Mouse (Mus musculus): ENCODE data around the gene Jph3. TPM values are rescaled to one million over a fixed set of nuclear protein-coding genes. Genes with fewer than 3 reads are reported as not detected.

Gene Jph3
- polyA plus RNA-seq, 1 experiment from 2014 or later = 0.81 TPM

GRCm38 (mm10) chr8:121731060-121731459 is 1.6 kb downstream of the Jph3 start:
- Histone ChIP-seq H3K4me2 (replicated peaks) (peak overlapping the region; percentile 87), H3K9ac (no peak overlapping the region), H3K4me3 (peak overlapping the region; percentile 53), H3K36me3 (no peaks in the 10 kb centered on the region), H3K27me3 (peaks cover 86% of the 10 kb centered on the region), H3K9me3 (peaks cover 7% of the 10 kb centered on the region), H3K4me1 (peaks cover 19% of the 10 kb centered on the region), H3K27ac (no peak overlapping the region)
- ATAC-seq (ENCODE audit: low FRiP score, low read depth) = no peak
- WGBS = 2% methylated on average over 11 of the region's 11 CpGs

DNA sequence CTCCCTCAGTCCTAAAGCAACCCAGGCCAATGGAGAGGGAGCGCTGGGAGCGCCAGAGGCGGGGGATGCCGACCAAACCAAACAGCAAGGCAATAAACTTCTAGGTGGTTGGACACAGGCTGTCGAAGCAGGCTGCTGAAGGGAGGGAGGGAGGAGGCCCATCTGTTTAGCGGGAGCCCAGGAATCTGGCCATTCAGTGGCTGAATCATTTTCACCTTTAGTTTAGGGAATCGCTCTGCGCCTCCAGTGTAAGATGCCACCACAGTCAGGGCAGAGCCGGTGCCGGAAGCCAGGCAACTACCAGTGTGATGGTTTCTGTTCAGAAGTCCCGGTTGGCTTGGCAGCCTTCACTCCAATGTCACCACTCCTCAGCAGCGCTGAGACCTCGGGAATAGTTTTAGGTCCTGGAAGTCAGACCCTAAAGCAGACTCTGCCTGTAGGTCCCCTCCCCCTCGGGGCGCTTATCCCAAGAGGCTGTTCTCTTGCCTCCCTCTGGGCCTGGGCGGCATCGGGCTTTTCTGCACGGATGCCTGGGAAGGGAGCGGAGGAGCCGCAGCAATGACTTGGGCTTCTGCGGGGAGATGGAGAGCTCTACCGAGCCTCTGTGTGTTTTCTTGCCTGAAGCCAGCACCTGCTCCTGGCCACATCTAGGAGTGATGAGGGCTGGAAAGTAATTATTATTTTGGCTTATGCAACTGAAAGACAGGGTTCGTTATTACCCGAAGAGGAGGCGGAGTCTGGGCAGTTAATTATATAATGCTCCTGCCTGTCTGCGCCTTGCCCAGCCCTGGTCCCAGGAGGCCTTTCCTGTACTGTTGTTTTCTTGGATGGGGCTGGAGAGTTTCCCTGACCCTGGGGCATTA is 2.3 kb downstream of the Jph3 start:
- Histone ChIP-seq H3K9me3 (peaks cover 7% of the 10 kb centered on the region), H3K27me3 (peaks cover 82% of the 10 kb centered on the region), H3K36me3 (no peaks in the 10 kb centered on the region), H3K27ac (no peak overlapping the region), H3K4me2 (replicated peaks) (peak overlapping the region; percentile 87; the same call in 1 of the 2 replicates), H3K9ac (no peak overlapping the region), H3K4me1 (peaks cover 19% of the 10 kb centered on the region), H3K4me3 (peak overlapping the region; percentile 3; the same call in 1 of the 2 replicates)
- ATAC-seq (ENCODE audit: low FRiP score, low read depth) = no peak
- 5% methylated on average over 26 of the region's 26 CpGs for WGBS

DNA sequence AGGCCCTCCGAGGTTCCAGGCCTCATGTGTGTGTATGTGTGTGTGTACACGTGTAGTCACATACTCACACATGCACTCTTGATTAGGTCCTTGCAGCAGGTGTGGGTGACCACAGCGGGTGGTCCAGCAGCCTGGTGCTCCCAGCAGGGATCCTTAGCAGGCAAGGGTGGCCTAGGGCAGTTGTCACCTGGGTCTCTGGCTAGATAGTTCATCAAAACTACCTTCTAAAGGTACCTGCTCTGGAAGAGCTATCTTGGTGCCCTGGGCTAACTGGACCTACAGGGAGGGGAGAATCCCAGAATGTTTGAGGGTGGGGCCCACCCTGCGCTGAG is 2.9 kb downstream of the Jph3 start:
- no peaks in the 10 kb centered on the region for H3K36me3 ChIP-seq
- WGBS = 52% methylated on average over 4 of the region's 4 CpGs
- no peak overlapping the region for H3K4me2 ChIP-seq (replicated peaks)

GRCm38 (mm10) chr8:121734262-121734661 is 4.8 kb downstream of the Jph3 start:
- Histone ChIP-seq H3K27ac (no peak overlapping the region), H3K4me2 (replicated peaks) (no peak overlapping the region), H3K36me3 (no peaks in the 10 kb centered on the region), H3K4me3 (no peak overlapping the region), H3K9ac (no peak overlapping the region), H3K4me1 (peaks cover 19% of the 10 kb centered on the region), H3K9me3 (no peaks in the 10 kb centered on the region), H3K27me3 (peaks cover 58% of the 10 kb centered on the region)
- ATAC-seq (ENCODE audit: low FRiP score, low read depth) = no peak
- WGBS = 92% methylated on average over 16 of the region's 16 CpGs

More for the DNA sequence above, 2.9 kb downstream of the Jph3 start:
- Histone ChIP-seq H3K27ac (no peak overlapping the region), H3K9me3 (peaks cover 3% of the 10 kb centered on the region), H3K4me1 (peaks cover 19% of the 10 kb centered on the region), H3K9ac (no peak overlapping the region), H3K4me3 (no peak overlapping the region), H3K27me3 (peaks cover 77% of the 10 kb centered on the region)
- no peak for ATAC-seq (ENCODE audit: low FRiP score, low read depth)

- Histone ChIP-seq H3K36me3 (no peaks in the 10 kb centered on the region), H3K4me1 (peaks cover 5% of the 10 kb centered on the region), H3K4me3 (no peak overlapping the region), H3K9ac (no peak overlapping the region), H3K4me2 (replicated peaks) (no peak overlapping the region), H3K27ac (no peak overlapping the region), H3K9me3 (no peaks in the 10 kb centered on the region), H3K27me3 (peaks cover 38% of the 10 kb centered on the region)
- 13% methylated on average over 7 of the region's 7 CpGs for WGBS
- ATAC-seq (ENCODE audit: low FRiP score, low read depth) = no peak; the same call in 1 of the 2 replicates
Observed at GRCm38 (mm10) chr8:121736236-121736635, 6.8 kb downstream of the Jph3 start.

GRCm38 (mm10) chr8:121740721-121741120 is 11.3 kb downstream of the Jph3 start:
- Histone ChIP-seq H3K27ac (no peak overlapping the region), H3K4me2 (replicated peaks) (no peak overlapping the region), H3K27me3 (peaks cover 2% of the 10 kb centered on the region; the same call in 1 of the 2 replicates), H3K9ac (no peak overlapping the region), H3K36me3 (no peaks in the 10 kb centered on the region), H3K4me1 (no peaks in the 10 kb centered on the region), H3K9me3 (no peaks in the 10 kb centered on the region), H3K4me3 (no peak overlapping the region)
- 83% methylated on average over 10 of the region's 10 CpGs for WGBS
- ATAC-seq (ENCODE audit: low FRiP score, low read depth) = no peak

DNA sequence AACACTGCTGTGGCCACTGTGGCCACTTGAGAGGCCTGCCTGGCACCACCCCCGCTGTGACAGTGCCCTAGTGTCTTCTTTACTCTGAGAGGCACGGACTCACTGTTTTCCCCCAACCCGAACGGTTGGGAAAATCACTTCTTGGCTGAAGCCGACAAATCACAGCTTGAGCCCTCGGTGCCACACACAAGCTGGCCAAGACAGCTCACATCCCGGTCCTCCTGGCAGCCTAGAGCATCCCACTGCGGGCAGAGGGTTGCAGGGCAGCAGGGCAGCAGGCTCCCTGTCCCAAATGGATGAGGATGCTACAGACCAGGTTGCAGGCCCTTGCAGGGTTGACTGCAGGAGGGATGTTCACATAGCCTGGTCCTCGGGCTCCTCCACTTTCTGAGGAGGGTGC is 20.1 kb downstream of the Jph3 start:
- peaks cover 9% of the 10 kb centered on the region for H3K9me3 ChIP-seq
- no peaks in the 10 kb centered on the region for H3K4me1 ChIP-seq
- no peak overlapping the region for H3K9ac ChIP-seq
- H3K4me2 ChIP-seq (replicated peaks) = no peak overlapping the region
- H3K4me3 ChIP-seq = no peak overlapping the region
- H3K27me3 ChIP-seq = peaks cover 42% of the 10 kb centered on the region
- H3K36me3 ChIP-seq = no peaks in the 10 kb centered on the region
- ATAC-seq (ENCODE audit: low FRiP score, low read depth) = no peak
- WGBS = 79% methylated on average over 9 of the region's 9 CpGs
- no peak overlapping the region for H3K27ac ChIP-seq

DNA sequence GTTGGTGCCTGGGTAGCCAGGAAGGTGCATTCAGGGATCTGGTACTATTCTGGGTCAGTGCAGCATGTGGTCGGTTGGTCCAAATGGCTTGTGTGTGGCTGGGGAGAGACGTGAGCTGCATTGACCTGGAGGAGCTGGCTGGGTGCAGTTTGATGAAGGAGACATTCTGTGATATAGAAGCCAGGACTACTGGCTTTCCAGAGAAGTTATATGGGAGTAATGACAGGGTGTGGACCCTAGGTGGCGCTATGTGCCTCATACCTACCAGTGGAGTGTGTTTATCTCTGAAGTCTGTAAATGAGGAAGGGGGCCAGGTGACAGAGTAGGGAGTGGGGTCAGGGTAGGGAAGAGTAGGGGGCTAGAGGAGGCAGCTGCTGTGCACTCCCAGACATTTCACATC is 21.1 kb downstream of the Jph3 start:
- Histone ChIP-seq H3K4me1 (no peaks in the 10 kb centered on the region), H3K27me3 (peaks cover 50% of the 10 kb centered on the region), H3K36me3 (no peaks in the 10 kb centered on the region), H3K27ac (no peak overlapping the region), H3K9ac (no peak overlapping the region), H3K4me3 (no peak overlapping the region), H3K9me3 (peaks cover 9% of the 10 kb centered on the region), H3K4me2 (replicated peaks) (no peak overlapping the region)
- ATAC-seq (ENCODE audit: low FRiP score, low read depth) = no peak
- 35% methylated on average over 3 of the region's 3 CpGs for WGBS

DNA sequence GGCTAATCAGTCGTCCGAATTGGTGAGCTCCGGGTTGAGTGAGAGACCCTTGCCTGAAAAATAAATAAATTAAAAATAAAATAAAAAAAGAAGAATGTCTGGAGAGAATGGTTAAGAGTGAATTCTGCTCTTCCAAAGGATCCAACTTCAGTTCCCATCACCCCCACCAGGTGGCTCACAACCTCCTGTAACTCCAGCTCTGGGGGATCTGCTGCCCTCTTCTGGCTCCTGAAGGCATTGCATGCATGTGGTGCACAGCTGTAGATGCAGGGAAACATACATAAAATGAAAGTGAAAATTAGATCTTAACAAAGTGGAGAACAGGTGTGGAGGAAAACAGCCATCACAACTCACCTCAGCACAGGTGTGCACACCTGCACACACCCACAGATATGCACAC is 22.0 kb downstream of the Jph3 start:
- H3K27me3 ChIP-seq = peaks cover 50% of the 10 kb centered on the region
- no peak for ATAC-seq (ENCODE audit: low FRiP score, low read depth)

GRCm38 (mm10) chr8:121758470-121758869 is 29.0 kb downstream of the Jph3 start:
- Histone ChIP-seq H3K4me2 (replicated peaks) (no peak overlapping the region), H3K27ac (no peak overlapping the region), H3K27me3 (peaks cover 18% of the 10 kb centered on the region), H3K36me3 (no peaks in the 10 kb centered on the region), H3K9me3 (no peaks in the 10 kb centered on the region), H3K4me1 (peaks cover 5% of the 10 kb centered on the region; the same call in 1 of the 2 replicates), H3K4me3 (no peak overlapping the region), H3K9ac (no peak overlapping the region)
- no peak for ATAC-seq (ENCODE audit: low FRiP score, low read depth)
- 77% methylated on average over 12 of the region's 12 CpGs for WGBS

More for the DNA sequence above, 22.0 kb downstream of the Jph3 start:
- Histone ChIP-seq H3K9ac (no peak overlapping the region), H3K4me2 (replicated peaks) (no peak overlapping the region), H3K4me3 (no peak overlapping the region), H3K4me1 (no peaks in the 10 kb centered on the region), H3K27ac (no peak overlapping the region), H3K36me3 (no peaks in the 10 kb centered on the region), H3K9me3 (peaks cover 9% of the 10 kb centered on the region)
- WGBS = 20% methylated on average over 3 of the region's 3 CpGs

GRCm38 (mm10) chr8:121760484-121760883 is 31.1 kb downstream of the Jph3 start:
- Histone ChIP-seq H3K36me3 (no peaks in the 10 kb centered on the region), H3K27ac (no peak overlapping the region), H3K4me2 (replicated peaks) (no peak overlapping the region), H3K9ac (no peak overlapping the region), H3K4me1 (peaks cover 8% of the 10 kb centered on the region; the same call in 1 of the 2 replicates), H3K27me3 (no peaks in the 10 kb centered on the region), H3K9me3 (no peaks in the 10 kb centered on the region), H3K4me3 (no peak overlapping the region)
- ATAC-seq (ENCODE audit: low FRiP score, low read depth) = no peak
- WGBS = 72% methylated on average over 7 of the region's 7 CpGs

- Histone ChIP-seq H3K4me3 (no peak overlapping the region), H3K4me2 (replicated peaks) (no peak overlapping the region), H3K4me1 (peaks cover 8% of the 10 kb centered on the region; the same call in 1 of the 2 replicates), H3K27me3 (no peaks in the 10 kb centered on the region), H3K36me3 (no peaks in the 10 kb centered on the region), H3K9ac (no peak overlapping the region), H3K9me3 (no peaks in the 10 kb centered on the region), H3K27ac (no peak overlapping the region)
- 28% methylated on average over 10 of the region's 10 CpGs for WGBS
- ATAC-seq (ENCODE audit: low FRiP score, low read depth) = peak; percentile 34; the same call in 1 of the 2 replicates
Observed at GRCm38 (mm10) chr8:121761480-121761879, 32.1 kb downstream of the Jph3 start.
